Mouse (Mus musculus): ENCODE data around the gene Esrp2.
A peak's percentile ranks its signal among the peaks of the same experiment; 100 is the strongest.

The Esrp2 gene

DNA sequence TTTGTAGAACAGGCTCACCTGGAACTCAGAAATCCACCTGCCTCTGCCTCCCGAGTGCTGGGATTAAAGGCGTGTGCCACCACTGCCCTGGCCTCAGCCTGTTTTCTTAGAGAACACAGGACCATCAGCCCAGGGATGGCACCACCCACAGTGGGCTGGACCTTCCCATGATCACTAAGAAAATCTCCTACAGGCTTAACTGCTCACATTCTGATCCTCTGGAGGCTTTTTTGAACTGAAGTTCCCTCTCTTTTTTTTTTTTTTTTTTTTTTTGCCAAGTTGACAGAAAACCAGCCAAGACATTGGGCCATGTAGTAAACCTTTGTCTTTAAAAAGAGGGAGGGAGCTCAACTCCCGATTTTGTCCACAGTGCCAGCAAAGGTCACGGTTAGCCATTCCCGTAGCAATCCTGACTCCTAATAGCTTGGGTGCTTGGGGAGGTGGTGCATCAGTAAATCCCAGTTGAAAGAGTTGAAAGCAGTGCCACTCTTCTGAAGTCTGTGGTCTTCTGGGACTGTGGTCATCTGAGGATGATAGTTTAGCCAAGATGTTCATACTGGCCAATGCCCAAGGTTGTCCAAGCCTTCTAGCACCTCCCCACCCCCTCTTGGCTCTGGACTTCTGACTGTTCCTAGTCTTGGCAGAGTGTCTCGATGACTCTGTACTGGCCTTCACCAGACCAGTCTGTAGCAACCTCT, 11.2 kb upstream of the Esrp2 start:
- DNase-seq = no peak

DNA sequence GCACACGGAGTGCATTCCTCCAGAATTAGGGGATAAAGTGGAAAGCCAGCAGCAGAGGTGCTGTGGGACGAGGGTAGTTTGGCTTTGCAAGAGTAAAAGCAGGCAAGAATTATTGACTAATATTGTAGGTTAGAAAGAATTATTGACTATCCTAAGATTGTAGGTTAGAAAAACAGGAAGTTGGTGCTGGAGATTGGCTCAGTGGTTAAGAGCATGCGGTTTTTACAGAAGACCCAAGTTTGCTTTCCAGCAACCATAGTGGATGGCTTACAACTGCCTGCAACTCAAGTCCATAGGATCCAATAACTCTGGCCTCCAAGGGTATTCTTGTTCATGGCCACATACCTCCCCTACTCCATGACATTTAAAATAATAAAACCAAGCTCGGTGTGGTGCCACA, 9.2 kb upstream of the Esrp2 start:
- DNase-seq = no peak

DNA sequence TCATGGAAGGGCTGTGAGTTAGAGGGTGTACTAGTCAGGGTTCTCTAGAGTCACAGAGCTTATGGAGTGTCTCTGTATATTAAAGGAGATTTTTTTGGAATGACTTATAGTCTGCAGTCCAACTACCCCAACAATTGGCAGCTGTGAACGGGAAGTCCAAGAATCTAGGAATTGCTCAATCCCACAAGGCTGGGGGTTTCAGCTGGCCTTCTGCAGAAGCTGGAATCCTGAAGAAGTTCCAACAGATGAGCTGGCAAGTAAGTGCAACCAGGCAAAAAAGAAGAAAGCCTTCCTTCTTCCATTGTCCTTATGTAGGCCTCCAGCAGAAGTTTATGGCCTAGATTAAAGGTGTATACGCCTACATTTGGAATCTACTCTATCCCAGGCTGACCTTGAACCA, 8.6 kb upstream of the Esrp2 start:
- DNase-seq = no peak

GRCm38 (mm10) chr8:106140769-106141168, 4.0 kb upstream of the Esrp2 start:
- DNase-seq = peak; percentile 73 to 87

DNA sequence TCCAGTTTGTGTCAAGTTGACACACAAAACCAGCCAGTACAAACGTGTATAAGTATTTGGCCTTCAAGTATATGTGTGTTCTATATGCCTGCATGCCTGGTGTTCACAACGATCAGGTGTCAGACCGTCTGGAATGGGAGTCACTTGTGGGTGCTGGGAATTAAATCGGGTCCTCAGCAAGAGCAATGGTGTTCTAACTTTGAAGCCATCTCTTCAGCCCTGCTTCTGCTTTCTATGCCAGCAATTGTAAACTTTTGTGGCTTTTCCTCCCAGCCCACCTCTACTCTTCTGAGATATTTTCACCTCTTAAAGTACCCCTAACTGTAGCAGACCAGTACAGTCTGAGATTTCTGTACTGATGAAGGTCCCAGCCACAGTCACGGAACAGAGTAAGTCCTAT, 3.4 kb upstream of the Esrp2 start:
- DNase-seq = no peak

- DNase-seq = no peak
Observed at GRCm38 (mm10) chr8:106138616-106139015, 1.8 kb upstream of the Esrp2 start.

GRCm38 (mm10) chr8:106137906-106138477, 1.2 kb upstream of the Esrp2 start:
- peak; percentile 45 to 50 for DNase-seq

GRCm38 (mm10) chr8:106137218-106137905, 588 bp upstream of the Esrp2 start:
- no peak for DNase-seq

DNA sequence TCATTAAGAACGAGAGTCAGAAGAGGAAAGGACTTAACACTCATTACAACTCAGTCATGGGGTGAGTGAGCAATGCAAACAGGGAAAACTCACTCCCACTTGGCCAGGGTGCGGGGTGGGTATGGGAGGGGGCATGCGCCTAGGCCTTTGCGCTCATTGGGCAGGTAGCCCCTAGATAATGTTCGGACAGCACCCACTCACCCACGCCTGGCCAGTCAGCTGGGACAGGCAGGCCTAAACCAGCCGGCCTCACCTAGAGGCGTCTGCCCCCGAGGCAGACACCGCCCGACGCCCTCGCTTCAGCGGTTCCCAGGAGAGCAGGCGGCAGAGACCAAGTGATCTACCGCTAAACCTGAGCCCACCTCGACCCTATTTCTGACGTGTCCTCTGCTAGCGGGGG, 1.1 kb downstream of the Esrp2 start:
- DNase-seq = no peak

DNA sequence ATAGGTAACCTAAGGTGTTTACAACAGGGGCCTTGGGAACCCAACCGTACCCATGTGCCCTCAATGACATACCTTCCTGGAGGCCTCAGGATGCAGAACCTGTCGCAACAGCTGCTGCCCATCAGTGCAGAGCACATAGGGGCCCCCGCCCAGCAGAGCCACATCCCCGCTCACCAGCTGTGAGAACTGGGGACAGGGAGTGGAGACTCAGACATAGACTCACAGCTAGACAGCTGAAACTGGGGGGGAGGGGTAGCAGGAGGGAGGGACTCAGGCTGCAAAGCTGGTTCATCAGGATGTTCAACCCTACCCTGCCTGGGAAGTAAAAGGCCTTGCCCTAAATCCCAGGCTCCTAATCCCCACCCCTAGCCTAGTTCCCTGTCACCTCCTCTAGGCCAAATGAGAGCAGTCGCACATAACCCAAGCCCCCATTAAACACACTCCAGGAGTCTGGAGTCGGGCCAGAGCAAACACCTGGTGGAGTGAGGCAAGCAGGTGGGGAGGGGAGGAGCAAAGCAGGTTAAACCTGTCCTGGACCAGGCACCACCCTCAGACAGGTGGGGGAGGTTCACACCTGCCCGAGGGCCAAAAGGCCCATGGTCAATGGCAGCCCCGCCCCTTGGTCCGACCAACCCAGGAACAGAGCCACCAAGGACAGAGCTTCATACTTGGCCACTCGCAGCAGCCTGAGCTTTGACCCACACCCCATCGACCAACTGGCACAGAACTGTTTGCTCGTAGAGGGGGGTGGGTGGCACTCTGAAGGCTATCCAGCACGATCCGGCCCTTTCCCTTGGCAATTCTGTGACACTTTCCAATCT, 1.8 kb downstream of the Esrp2 start:
- peak in 1 of 2 experiments; percentile 12 for DNase-seq

DNA sequence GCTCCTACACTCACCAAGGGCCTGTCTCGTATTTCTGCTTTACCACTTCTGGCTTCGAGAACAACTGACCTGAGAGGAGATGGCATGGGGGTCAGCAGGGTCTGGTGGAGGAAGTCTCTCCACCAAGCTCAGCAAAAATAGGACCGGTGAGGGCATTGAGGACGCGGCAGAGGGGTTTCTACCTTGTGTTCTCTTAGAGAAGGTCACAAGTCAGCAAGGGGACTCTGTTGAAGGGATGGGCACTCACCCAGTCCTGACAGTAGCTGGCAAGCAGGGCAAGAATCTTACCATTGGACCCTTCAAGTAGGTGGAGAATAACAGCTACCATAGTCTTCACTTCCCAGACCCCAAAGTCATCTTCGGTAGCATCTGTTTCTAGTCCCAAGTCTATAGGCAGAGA, 2.8 kb downstream of the Esrp2 start:
- DNase-seq = no peak

DNA sequence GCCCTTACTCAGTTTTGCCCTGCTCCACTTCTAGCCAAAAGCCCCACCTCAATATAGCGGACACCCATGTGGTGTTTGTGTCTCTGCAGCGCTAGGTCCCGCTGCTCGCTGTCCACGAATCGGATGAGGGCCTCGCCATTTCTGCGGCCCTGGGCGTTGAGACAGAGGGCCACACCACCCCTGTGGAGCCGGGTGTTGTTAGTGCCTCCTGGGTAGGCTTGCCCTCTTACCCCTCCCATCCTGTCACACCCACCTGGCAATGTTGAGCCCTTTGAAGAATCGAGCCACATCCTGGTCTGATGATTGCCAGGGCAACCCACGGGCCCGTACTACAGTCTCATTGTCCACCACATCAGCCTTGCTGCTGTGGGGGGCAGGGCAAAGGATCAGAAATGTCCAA, 3.2 kb downstream of the Esrp2 start:
- no peak for DNase-seq

- DNase-seq = no peak
Observed at GRCm38 (mm10) chr8:106132356-106132755, 4.4 kb downstream of the Esrp2 start.

- no peak for DNase-seq
Observed at GRCm38 (mm10) chr8:106131488-106132222, 5.1 kb downstream of the Esrp2 start.

- DNase-seq = no peak
Observed at GRCm38 (mm10) chr8:106131021-106131420, 5.8 kb downstream of the Esrp2 start.

- DNase-seq = no peak
Observed at GRCm38 (mm10) chr8:106130505-106130904, 6.3 kb downstream of the Esrp2 start.

DNA sequence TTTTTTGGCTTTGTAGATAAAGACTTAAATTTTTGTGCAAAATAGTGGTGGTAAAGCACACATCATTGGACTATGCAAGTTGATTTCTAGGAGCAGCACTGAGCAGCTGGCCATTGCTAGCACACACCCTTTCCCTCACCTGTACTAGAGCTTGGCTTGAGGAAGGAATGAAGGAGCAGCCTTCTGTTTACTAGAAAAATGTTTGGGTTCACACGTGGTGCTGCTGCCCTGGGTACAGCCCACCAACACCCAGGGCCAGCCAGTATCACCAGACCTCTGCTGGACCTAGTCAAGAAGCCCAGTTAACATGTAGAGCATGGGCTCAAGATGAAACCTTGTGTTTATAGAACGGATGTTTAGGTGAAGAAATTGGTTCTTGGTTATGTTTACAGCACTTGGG, 6.8 kb downstream of the Esrp2 start:
- peak in 1 of 2 experiments; percentile 9 for DNase-seq

DNA sequence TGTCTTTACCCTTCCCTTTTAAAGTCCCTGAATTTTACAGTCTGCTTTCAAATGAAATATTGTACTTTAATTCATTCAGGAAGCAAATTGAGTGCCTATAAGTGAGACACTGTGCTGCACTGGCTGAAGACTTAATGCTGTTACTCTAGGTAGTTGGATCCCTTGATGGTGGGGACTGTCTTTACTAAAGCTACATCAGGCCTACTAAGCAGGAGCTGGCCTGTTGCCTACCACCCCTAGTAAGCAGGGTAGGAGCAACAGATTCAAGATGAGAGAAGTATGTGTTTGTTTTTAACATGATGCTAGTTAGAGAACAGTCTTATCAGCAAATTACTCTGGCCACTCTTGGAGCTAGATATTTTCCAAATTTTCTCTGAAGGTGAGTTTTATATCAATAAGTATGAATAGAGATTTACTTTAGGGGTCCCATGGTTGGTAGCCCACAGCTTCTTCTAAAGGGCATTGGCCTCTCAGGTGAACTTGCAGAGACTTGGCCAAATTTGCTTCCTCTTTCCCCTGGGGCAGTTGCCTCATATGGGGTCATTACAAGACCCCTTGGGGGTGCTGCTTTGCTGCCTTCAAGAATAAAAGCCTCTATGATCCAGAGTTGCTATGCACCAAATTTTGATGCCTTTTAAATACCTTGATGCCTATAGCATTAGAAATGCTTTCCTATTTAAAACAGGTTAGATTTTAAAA, 7.4 kb downstream of the Esrp2 start:
- DNase-seq = peak in 1 of 2 experiments; percentile 10

- DNase-seq = peak in 1 of 2 experiments; percentile 16
Observed at GRCm38 (mm10) chr8:106127882-106128410, 8.8 kb downstream of the Esrp2 start.

DNA sequence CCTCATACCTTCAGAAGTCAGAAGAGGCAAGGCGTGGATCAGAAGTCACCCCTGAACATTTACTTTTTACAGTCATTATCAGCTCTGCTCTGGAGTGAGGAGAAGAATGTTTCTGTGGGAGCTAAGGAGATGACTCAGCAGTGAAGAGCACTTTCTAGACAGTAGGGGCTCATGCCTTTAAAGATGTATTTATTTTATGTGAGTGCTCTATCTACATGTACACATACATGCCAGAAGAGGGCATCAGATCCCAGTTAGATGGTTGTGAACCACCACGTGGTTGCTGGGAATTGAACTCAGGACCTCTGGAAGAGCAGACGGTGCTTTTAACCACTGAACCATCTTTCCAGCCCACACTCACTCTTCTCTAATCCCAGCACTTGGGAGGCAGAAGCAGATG, 9.7 kb downstream of the Esrp2 start:
- DNase-seq = no peak

DNA sequence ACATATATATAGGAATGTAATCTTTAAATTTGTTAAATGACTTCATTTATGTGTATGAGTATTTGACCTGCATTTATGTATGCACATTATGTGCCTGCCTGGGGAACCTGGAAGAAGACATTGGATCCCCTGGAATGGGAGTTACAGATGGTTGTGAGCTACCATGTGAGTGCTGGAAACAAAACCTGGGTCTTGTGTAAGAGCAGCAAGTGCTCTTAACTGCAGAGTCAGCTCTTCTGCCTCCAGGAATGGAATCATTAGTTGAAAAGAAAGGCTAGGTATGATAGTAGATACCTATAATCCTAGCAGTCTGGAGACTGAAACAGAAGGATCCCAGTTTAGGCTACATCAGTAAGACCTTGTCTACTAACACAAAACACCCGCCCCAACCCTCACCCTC, 10.7 kb downstream of the Esrp2 start:
- no peak for DNase-seq

DNA sequence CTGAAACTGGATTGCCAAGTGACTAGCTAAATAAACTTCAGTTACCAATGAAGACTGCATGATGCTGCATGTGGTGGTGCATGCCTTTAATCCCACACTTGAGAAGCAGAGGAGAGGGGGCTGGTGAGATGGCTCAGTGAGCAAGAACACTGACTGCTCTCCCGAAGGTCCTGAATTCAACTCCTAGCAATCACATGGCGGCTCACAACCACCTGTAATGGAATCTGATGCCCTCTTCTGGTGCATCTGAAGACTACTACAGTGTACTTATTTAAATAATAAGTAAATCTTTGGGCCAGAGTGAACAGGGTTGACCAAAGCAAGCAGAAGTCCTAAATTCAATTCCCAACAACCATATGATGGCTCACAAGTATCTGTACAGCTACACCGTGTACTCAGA, 13.3 kb downstream of the Esrp2 start:
- DNase-seq = no peak
